Mouse (Mus musculus) spleen, adult 12 weeks (tissue): Measurements from ENCODE around the gene Fli1.

Experiments
- DNase-seq: peaks from one replicate; pipeline ENCODE4 v3.0.0; 2022; ENCODE audit warnings: low spot score

The Fli1 gene

GRCm38 (mm10) chr9:32542212-32543039 lies at the start of gene Fli1:
TSS of gene Fli1 (minus strand) at chr9:32542861.
- DNase-seq, result no peak

DNA sequence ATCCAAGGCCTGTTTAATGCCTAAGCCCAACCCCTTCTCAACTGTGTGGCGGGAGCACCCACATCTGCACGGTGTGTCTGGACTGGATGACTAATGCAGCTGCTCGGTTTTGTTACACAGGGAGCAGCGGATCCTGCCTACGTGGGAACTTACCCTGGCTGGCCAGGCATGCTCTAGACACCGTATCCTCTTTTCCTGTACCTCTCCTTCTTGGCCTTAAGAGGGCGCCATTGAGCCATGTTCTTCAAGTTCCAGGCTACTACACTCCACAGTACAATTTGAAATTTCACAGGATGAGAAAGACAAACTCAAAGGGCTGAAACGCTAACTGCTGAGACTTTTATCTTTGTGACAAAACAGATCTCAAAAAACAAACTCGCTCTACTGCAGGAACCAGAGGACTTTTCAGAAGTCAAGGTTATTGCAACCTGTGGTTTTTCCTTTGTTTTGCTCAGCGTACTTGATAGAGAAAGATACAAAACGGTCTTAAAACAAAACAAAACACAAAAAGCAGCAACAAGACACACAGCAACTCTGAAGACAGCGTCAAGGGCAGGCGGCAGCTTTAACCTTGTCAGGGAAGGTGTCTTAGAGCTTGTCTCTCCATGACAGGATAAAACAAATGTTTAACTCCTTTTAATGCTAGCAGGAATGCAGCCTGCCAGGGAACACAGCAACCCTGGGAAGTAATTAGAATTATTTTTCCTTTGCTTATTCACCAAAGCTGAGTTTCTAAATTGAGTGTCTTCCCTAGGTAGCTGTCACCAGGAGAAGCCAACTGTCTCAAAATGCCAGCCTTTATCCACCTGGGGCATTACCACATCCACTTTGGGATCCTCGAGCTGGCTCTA lies 49.3 kb upstream of the Fli1 start:
- DNase-seq, result peak; percentile 26

DNA sequence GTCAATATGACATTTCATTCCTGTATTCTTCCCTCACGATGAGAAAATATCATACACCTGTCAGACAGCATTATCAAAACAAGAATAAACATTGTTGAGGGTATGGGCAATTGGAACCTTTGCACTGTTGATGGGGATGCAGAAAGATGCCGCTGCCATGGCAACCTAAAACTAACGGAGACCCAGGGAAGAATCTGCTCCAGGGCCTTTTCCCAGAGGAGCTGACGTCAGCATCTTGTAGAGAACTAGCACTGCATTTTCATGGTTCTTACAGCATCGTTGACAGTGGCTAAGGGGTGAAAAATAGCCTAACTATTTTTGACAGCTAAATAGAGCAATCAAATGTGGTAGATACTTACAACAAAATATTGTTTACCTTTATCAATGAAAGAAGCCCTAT lies 47.9 kb upstream of the Fli1 start:
- DNase-seq, result no peak

DNA sequence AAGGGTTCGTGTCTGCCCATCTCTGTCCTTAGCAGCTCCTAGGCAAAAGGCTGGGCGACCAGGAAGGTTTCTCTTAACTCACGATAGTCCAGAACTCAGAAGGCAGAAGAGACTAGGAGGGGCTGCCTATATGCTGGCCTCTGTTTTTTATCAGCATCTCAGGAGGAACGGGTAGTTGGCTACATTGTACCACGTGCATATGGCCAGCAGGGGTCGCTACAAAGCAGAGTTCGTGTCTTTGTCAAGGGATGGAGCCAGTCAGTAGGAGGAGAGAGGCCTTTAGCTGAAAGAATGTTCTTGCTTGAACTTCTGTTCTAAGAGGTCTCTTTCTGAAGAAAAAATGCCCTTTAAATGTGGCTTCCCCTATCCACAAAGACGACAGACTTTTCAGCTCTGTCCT lies 47.2 kb upstream of the Fli1 start:
- DNase-seq, result peak; percentile 65

- no peak for DNase-seq
Measured at GRCm38 (mm10) chr9:32585357-32585756, 42.7 kb upstream of the Fli1 start.

DNA sequence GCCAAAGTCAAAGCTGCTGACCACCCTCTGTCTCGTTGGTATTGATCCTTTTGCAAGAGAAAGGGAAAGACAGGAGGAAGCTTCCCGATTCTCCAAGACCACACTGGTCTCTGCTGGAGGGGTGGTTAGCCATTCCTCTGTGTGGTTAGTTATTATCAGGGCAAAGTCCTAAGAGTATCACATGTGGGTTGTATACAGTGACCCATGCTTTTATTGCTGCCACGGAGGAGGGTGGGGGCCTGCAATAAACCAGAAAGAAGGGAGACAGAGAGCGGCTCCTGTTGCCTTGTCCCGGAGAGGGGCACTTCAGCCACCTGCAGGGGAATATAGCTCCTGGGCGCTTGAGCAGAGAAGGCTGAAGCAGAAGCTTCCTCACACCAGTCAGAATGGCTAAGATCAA lies 41.2 kb upstream of the Fli1 start:
- no peak for DNase-seq

GRCm38 (mm10) chr9:32581851-32582573 lies 39.4 kb upstream of the Fli1 start:
- no peak for DNase-seq

- DNase-seq, result no peak
Measured at GRCm38 (mm10) chr9:32578411-32578810, 35.8 kb upstream of the Fli1 start.

DNA sequence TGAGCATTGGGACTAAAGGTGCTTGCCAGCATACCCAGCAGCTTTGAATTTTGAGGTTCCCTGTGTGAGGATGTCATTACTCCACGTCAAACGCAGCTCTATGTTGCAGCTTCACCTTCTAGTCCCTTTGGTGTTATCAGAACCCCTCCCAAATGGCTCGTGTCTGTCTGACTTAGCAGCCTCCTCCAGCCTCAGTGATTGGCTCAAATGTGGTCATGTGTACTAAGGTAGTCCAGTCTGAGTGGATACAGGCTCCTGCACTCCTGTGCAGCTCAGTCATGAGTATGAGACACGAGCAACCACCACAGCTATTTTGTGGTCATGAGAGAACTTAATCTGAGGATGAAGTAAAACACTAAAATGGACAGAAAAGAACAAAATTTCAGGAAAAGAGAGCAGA lies 31.0 kb upstream of the Fli1 start:
- no peak for DNase-seq

DNA sequence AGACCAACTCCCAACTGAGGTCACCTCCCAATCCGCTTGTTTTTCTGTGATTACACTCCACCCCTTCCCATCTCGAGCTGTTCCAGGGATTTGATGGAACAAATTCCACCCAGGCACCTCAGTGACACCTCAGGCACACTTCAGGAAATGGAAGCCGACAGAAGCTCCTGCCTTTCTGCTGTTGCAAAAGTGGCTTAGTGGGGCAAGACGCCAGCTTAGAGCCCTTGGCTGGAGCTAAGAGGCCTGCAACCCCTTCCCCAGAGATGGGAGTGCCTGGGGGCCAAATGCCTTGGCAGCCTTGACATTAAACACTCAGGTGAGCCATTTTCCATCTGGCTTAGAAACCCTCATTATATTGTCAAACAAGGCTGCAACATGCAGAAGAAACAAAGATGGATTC lies 29.0 kb upstream of the Fli1 start:
- no peak for DNase-seq

DNA sequence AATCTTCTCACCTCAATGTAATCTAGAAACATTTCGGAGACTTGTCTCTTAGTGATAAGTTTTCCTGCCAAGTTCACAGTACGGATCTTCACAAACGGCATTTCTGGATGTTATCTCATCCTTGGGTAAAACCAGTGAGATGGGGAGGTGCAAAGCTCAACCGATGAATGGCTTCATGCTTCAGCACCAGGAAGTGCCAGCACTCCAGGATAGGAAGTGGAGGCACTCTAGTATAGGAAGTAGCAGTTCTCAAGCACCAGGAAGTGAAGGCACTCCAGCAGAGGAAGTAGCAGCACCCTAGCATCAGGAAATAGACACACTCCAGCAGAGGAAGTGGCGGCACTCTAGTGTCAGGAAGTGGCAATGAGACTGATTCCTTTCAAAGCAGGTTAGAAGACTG lies 27.9 kb upstream of the Fli1 start:
- no peak for DNase-seq

DNA sequence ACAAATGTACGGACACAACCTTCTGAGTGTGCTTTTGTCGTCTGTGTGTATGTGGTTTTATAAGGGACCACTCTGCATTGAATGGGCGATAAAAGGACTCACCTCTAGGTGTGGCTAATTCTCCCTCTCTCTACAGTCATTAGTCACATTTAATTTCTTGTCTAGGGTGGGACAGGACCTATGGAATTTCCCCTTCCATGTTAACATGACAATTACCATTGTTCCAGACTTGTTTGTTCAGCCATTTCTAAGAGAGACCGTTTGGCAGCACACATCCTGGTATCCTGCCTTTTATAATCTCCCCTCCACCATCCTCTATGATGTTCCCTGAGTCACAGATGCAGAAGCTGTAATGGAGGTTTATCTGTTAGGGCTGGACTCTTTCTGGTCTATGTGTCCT lies 26.6 kb upstream of the Fli1 start:
- DNase-seq, result no peak

- DNase-seq, result no peak
Measured at GRCm38 (mm10) chr9:32567603-32568002, 24.9 kb upstream of the Fli1 start.

- DNase-seq, result no peak
Measured at GRCm38 (mm10) chr9:32565309-32565708, 22.6 kb upstream of the Fli1 start.

- DNase-seq, result no peak
Measured at GRCm38 (mm10) chr9:32562837-32563236, 20.2 kb upstream of the Fli1 start.

GRCm38 (mm10) chr9:32562409-32562808 lies 19.7 kb upstream of the Fli1 start:
- no peak for DNase-seq

DNA sequence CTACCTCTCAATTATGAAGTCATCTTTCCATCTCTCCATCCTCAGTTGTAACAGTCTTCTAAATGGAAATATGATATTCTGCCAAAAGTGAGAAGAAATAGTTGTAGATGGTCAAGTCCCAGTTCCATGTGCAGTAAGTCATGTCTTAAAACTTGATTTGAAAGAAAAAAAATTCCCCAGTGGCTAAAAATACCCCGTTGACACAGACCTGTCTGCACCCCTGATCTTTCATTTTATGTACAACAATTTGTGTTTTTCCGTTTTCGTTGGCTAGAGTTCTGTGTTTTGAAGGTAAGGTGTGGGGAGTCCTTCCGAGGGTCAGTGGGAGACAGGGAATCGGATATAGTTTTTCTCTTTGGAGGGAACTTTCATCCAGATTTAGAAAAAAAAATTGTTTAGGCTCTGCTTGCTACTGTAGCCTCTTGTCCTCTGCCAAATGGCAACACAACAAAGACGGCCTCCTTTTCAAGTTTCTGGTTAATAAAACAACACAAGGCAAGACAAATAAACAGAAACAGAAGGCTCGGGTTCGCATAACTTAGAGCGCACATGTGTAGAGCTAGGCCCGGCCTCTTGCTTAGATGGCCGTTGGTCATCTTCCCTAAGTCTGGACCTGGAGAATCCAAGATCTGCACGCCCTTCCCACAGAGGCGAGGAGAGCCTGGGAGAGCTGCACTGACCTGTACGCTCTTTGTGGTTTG lies 18.7 kb upstream of the Fli1 start:
- DNase-seq, result no peak

DNA sequence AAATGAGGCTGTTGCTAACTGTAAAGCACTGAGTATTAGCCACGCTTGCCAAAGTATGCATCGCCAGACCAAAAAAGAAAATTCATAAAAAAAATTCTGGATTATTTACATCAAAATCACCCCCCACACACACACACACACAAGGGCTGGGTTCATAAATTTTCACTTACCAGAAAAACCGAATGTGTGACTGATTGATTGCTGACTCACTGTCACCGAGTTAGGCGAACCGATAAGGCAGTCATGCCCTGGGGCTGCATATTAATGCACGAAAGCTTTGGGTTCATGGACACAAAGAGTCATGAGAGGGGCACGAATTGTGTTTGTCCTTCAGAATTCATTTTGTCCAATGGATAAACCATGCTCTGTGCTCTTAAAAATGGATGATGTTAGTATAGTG lies 17.2 kb upstream of the Fli1 start:
- no peak for DNase-seq

GRCm38 (mm10) chr9:32559454-32559853 lies 16.8 kb upstream of the Fli1 start:
- DNase-seq, result no peak

GRCm38 (mm10) chr9:32556313-32556712 lies 13.7 kb upstream of the Fli1 start:
- DNase-seq, result no peak

DNA sequence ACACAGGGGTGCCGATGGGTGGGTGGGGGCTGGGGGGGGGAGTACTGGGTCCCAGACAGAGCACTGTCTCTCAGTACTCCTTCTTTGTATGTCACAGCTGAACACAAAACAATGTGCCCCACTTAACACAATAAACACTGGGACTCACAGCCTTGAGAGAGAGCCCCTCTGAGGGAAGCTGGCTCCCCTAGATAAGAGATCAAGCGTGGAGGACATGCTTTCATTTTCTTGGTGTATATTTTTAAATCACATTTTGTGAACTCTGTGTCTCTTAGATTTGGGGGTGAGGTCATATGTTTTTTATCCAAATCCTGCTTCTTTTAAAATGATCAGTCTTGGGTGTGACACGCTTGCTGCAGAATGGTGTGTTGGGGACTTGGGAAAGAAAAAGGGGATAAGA lies 12.6 kb upstream of the Fli1 start:
- DNase-seq, result no peak

GRCm38 (mm10) chr9:32550541-32550940 lies 7.9 kb upstream of the Fli1 start:
- no peak for DNase-seq
